24 mouse cellular contexts compared by ENCODE assay signal in the genomic region with DNA sequence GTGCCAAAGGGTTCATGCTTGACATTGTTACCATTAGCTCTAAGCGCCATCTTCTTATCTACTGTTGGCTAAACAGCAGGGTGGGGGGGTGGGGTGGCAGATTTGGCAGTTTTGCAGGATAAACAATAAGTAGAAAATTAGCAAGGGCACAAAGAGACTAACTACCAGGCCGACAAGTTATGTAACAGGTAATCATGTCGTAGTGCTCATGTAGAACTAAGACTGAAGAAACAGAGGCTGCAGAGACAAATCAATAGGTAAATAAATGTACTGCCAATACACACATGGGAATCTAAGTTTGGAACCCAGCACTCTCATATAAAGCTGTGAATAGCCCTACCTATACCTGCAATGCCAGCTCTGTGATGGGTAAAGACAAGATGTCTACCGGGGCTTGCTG.
"Had no signal": no experiment of that assay in that cellular context is flagged by ENCODE, and none has a peak within 500 bp of the region (broad histone marks: within the 10 kb centered on the region; RNA-seq: fewer than 3 reads in every experiment).

No protein-coding gene starts in this region.

- H3K4me1 ChIP-seq: heart, embryonic 10.5 days; heart, embryonic 12.5 days; hindbrain, embryonic 10.5 days; intestine, embryonic 15.5 days; limb, embryonic 10.5 days; limb, embryonic 12.5 days had no signal

- ATAC-seq: hindbrain, embryonic 16.5 days; inflammation-experienced regulatory T-cells, adult 6 months; intestine, embryonic 15.5 days; intestine, postnatal 0 days had no signal

- DNase-seq: gastrocnemius, adult 2 months; gastrocnemius, postnatal 10 days; gastrocnemius, postnatal 25 days; heart, adult 18-20 months; heart, postnatal 10 days; heart, postnatal 4 days; kidney, adult 18-20 months; kidney, adult 8-10 months; kidney, postnatal 10 days; kidney, postnatal 25 days; kidney, postnatal 4 days had no signal

- H3K4me2 ChIP-seq: heart, embryonic 12.5 days; hindbrain, embryonic 12.5 days; hindbrain, embryonic 14.5 days; intestine, embryonic 15.5 days; limb, embryonic 12.5 days had no signal

- H3K27me3 ChIP-seq: heart, embryonic 12.5 days; hindbrain, embryonic 12.5 days; intestine, embryonic 15.5 days; limb, embryonic 12.5 days had no signal

- H3K27ac ChIP-seq: gastrocnemius, adult 2 months; heart, embryonic 10.5 days; hindbrain, embryonic 10.5 days; hindbrain, embryonic 12.5 days; hindbrain, embryonic 14.5 days; intestine, embryonic 15.5 days; layer of hippocampus, adult 2 months; left cerebral cortex, adult 2 months; limb, embryonic 10.5 days; limb, embryonic 12.5 days had no signal

- H3K36me3 ChIP-seq: heart, embryonic 10.5 days; heart, embryonic 12.5 days; hindbrain, embryonic 10.5 days; hindbrain, embryonic 12.5 days; intestine, embryonic 15.5 days; limb, embryonic 10.5 days; limb, embryonic 12.5 days had no signal

- H3K9ac ChIP-seq: heart, embryonic 12.5 days; hindbrain, embryonic 12.5 days; hindbrain, embryonic 14.5 days; intestine, embryonic 15.5 days; limb, embryonic 12.5 days had no signal

- H3K4me3 ChIP-seq: gastrocnemius, adult 2 months; heart, embryonic 10.5 days; heart, embryonic 12.5 days; hindbrain, embryonic 10.5 days; hindbrain, embryonic 12.5 days; intestine, embryonic 15.5 days; layer of hippocampus, adult 2 months; left cerebral cortex, adult 2 months; limb, embryonic 10.5 days; limb, embryonic 12.5 days had no signal

- H3K9me3 ChIP-seq: heart, embryonic 10.5 days; heart, embryonic 12.5 days; hindbrain, embryonic 10.5 days; hindbrain, embryonic 12.5 days; intestine, embryonic 15.5 days; limb, embryonic 10.5 days; limb, embryonic 12.5 days had no signal
